Mouse (Mus musculus): Measurements from ENCODE around the gene Stfa2.
"Not testable (repeated sequence)": the region's sequence is repeated elsewhere in the genome, so short reads cannot be mapped to it uniquely, and the experiment has no call there.

Gene Stfa2

DNA sequence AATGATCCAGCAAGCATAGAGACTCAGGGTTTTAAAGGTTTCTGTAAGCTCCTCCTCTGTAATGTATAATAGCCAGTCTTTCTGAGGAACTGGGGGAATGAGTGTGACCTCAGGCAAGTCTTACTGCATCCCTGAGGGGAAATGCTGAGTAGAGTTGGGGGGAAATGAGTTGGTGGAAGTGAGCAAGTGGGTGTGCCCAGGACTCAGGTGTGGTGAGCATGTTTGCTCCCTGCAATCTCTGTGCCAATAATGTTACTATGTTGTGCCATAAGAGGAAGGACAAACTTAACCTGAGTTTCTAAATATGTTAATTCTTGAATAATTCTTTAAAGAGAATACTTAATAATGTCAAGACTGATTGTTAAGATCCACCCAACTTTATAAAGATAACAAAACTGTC is at the start of gene Stfa2:
Stfa2 (minus strand) TSS at position 101 of the 400 bp plus-strand sequence.
- in situ Hi-C loops (cut with MboI; ENCODE audit: unreplicated experiment in 2 of 2) = no loop called here

GRCm38 (mm10) chr16:36455342-36455802 is 47.1 kb upstream of the Stfa2 start, which contains the start of gene Stfa3:
Gene Stfa3 (minus strand): TSS chr16:36455392.
- in situ Hi-C loops (cut with MboI; ENCODE audit: unreplicated experiment in 2 of 2) = loop anchor here in 1 of 2 experiments (10.0 to 25.0 kb wide), 3 partner anchors 581 to 1343 kb away; partner anchors contain the start of gene Parp14

DNA sequence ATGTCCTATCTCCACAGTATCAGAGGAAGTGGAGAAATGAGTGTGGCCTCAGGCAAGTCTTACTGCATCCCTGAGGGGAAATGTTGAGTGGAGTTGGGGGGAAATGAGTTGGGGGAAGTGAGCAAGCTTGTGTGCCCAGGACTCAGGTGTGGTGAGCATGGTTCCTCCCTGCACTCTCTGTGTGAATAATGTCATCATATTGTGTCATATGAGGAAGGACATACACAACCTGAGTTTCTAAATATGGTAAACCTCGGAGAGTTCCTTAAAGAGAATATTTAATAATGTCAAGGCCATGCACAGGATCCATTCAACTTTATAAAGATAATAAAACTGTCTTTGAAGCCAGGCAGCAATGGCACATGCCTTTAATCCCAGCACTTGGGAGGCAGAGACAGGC is 12.7 kb upstream of the Stfa2 start:
- in situ Hi-C loops (cut with MboI; ENCODE audit: unreplicated experiment in 2 of 2) = not testable (repeated sequence)

DNA sequence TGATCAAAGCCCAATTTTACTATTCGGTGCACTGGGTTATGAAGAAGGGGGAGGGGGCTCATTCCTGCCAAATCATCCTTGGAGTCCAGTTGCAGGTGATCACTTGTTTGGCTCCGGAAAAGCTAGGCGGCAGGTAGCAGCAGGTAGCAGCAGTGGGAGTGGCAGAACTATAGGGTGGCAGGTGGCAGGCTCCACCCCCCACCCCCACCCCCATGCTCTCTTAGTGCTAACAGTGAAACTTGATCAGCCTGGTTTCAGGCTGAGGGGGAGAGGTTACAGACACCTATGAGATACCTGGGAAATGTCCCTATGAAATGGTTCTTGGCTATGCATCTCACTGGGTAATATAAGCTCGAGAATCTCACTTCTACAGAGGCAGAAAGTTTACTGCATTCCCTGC is 19.2 kb downstream of the Stfa2 start:
- in situ Hi-C loops (cut with MboI; ENCODE audit: unreplicated experiment in 2 of 2) = no loop called here

- in situ Hi-C loops (cut with MboI; ENCODE audit: unreplicated experiment in 2 of 2) = not testable (repeated sequence)
Measured at GRCm38 (mm10) chr16:36367648-36368047, 40.6 kb downstream of the Stfa2 start, which contains the start of gene BC100530. Gene BC100530 (minus strand): TSS chr16:36367748.
